Mouse (Mus musculus): ENCODE results near the gene Tpbgl.

- no peak for TF ChIP-seq POLR2A (IDR thresholded peaks at IDR 0.05; ENCODE audit: insufficient read depth, low read length)
- TF ChIP-seq EP300 (IDR thresholded peaks at IDR 0.05; ENCODE audit: insufficient read depth, low read depth, low read length): no peak
- TF ChIP-seq CTCF (IDR thresholded peaks at IDR 0.05; ENCODE audit: low read depth, low read length): peak; percentile 71
Observed at GRCm38 (mm10) chr7:99590064-99590463, 36.8 kb downstream of the Tpbgl start.
